Mouse (Mus musculus) liver, embryonic 15.5 days (tissue): ENCODE results near the gene Fam89a. TPM values are rescaled to one million over a fixed set of nuclear protein-coding genes. Genes with fewer than 3 reads are reported as not detected.
A peak's percentile ranks its signal among the peaks of the same experiment; 100 is the strongest.

ENCODE experiments used
- ATAC-seq: fragments of 200-750 bp; cut with Nextera tagmentation; 2 replicates; pipeline ENCODE4 v1.8.0; 2017; ENCODE audit warnings: moderate number of reproducible peaks, mild to moderate bottlenecking, moderate library complexity; ENCODE audit not compliant: insufficient read depth
- H3K27ac ChIP-seq: fragments of 300-500 bp; sonication (generic); replicated peaks from 2 replicates; pipeline ENCODE4 v1.5.1; 2015; ENCODE audit warnings: mild to moderate bottlenecking, inconsistent platforms
- H3K27me3 ChIP-seq: fragments of 300-500 bp; sonication (generic); 2 replicates; pipeline ENCODE4 v1.6.1; 2015; ENCODE audit warnings: mild to moderate bottlenecking, inconsistent platforms
- H3K36me3 ChIP-seq: fragments of 300-500 bp; sonication (generic); replicated peaks from 2 replicates; pipeline ENCODE4 v1.6.1; 2015; ENCODE audit warnings: moderate library complexity, mild to moderate bottlenecking, inconsistent platforms
- H3K4me1 ChIP-seq: fragments of 300-500 bp; sonication (generic); replicated peaks from 2 replicates; pipeline ENCODE4 v1.6.1; 2015; ENCODE audit warnings: inconsistent platforms
- H3K4me2 ChIP-seq: fragments of 300-500 bp; sonication (generic); 2 replicates; pipeline ENCODE4 v1.6.1; 2015; ENCODE audit warnings: moderate library complexity, mild to moderate bottlenecking, inconsistent platforms
- H3K4me3 ChIP-seq: fragments of 300-500 bp; sonication (generic); replicated peaks from 2 replicates; pipeline ENCODE4 v1.5.1; 2015; ENCODE audit warnings: mild to moderate bottlenecking, inconsistent platforms
- H3K9ac ChIP-seq: fragments of 300-500 bp; sonication (generic); 2 replicates; pipeline ENCODE4 v1.6.1; 2015; ENCODE audit warnings: moderate library complexity, mild to moderate bottlenecking, inconsistent platforms
- H3K9me3 ChIP-seq: fragments of 300-500 bp; sonication (generic); replicated peaks from 2 replicates; pipeline ENCODE4 v1.6.1; 2016; ENCODE audit warnings: inconsistent platforms
- WGBS: fragments of 180-500 bp; shearing (Covaris S2); methylation state at CpG from one replicate; pipeline ENCODE4 v1.1.7; 2015; ENCODE audit warnings: mixed read lengths; ENCODE audit not compliant: insufficient replicate concordance; 5-methylcytosine and 5-hydroxymethylcytosine counted together
- polyA plus RNA-seq: library from polyadenylated mRNA; unstranded; fragments of >200 nt; fragmentation: Nextera tagmentation; extraction: Ambion mirVana; gene quantifications from 2 replicates; pipeline ENCODE4 v1.2.1, GENCODE M21; 2015

Fam89a gene
- 2.7 and 3.1 TPM in 2 replicates for polyA plus RNA-seq

DNA sequence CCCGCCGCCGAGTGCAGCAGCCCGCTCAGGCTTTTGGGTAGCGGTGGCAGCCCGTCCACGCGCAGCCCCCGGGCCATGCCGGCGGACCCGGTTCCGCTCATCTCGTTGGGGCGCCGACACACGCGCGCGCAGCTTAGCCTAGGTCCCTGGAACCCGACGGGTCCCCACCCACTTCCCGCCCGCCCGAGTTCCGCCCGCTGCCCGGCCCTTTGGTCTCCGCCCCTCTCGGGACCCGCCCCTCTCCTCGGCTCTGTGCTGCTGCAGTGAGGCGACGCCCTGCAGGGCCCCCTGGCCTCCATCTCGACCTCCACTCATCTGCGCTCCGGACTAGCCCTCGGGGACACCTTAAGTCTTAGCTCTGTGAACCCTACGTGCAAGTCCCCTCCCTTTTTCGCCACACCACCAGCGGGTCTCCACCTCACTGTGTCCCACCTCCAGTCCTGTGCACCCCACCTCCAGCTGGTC is at the start of gene Fam89a:
TSS of gene Fam89a (minus strand) at position 124 of the 465 bp plus-strand sequence.
- WGBS: under 1% methylated on average over 40 of the region's 41 CpGs
- Histone ChIP-seq H3K9ac (no peak within 1 kb of the TSS), H3K36me3 (no peaks in the 10 kb centered on the region), H3K4me2 (peak within 1 kb of the TSS; percentile 71), H3K4me1 (peaks cover 37% of the 10 kb centered on the region), H3K27ac (no peak within 1 kb of the TSS), H3K27me3 (peaks cover 67% of the 10 kb centered on the region), H3K4me3 (peak within 1 kb of the TSS; percentile 59), H3K9me3 (no peaks in the 10 kb centered on the region)
- ATAC-seq: peak; percentile 62

GRCm38 (mm10) chr8:124800542-124800941 is 48.9 kb upstream of the Fam89a start:
- no peak overlapping the region for H3K27ac ChIP-seq
- 28% methylated on average over 11 of the region's 11 CpGs for WGBS
- ATAC-seq: no peak

DNA sequence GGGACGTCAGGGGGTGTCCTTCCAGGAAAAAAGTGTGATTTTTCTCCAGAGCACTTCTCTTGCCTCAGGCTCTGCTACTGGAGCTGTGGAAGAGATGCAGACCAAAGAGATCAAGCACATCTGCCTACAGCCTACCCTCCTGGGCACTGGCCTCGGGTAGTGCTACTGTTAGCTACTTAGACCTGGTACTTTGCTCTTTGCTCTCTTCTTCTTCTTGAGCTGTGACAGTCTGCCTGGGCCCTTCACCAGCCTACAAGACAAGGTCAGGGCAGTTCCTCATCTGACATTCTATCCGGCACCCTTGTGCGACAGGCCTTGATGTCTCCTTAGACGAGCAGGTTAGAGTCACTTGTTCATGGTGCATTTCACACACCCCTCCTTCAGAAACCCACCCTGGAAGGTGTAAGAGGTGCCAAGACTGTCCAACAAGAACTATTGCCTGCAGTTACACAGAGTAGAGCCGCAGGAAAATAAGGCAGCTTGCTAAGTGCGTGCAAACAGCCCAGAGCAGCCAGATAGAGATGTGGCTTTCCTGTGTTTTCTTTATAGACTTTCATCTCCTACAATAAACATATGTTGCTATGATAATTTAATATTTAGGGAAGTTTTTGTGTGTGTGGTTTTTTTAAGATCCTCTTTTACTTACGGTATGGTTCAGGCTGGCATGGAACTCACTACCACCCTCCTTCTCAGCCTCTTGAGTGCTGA is 44.3 kb upstream of the Fam89a start:
- Histone ChIP-seq H3K27me3 (peaks cover 68% of the 10 kb centered on the region), H3K4me1 (peaks cover 26% of the 10 kb centered on the region)

More at GRCm38 (mm10) chr8:124800542-124800941, 48.9 kb upstream of the Fam89a start:
- Histone ChIP-seq H3K4me2 (no peak overlapping the region), H3K36me3 (no peaks in the 10 kb centered on the region), H3K27me3 (peaks cover 22% of the 10 kb centered on the region), H3K9me3 (no peaks in the 10 kb centered on the region), H3K4me3 (no peak overlapping the region), H3K9ac (no peak overlapping the region), H3K4me1 (no peaks in the 10 kb centered on the region)

GRCm38 (mm10) chr8:124794486-124794780 is 42.8 kb upstream of the Fam89a start:
- H3K9me3 ChIP-seq: no peaks in the 10 kb centered on the region
- no peak overlapping the region for H3K27ac ChIP-seq
- H3K4me2 ChIP-seq: peak overlapping the region; percentile 75
- peaks cover 75% of the 10 kb centered on the region for H3K27me3 ChIP-seq
- H3K36me3 ChIP-seq: no peaks in the 10 kb centered on the region
- H3K4me3 ChIP-seq: peak overlapping the region; percentile 15
- H3K4me1 ChIP-seq: peaks cover 26% of the 10 kb centered on the region
- under 1% methylated on average over 25 of the region's 25 CpGs for WGBS
- no peak for ATAC-seq
- H3K9ac ChIP-seq: no peak overlapping the region

More for the DNA sequence above, 44.3 kb upstream of the Fam89a start:
- no peak overlapping the region for H3K4me2 ChIP-seq
- 49% methylated on average over 8 of the region's 8 CpGs for WGBS
- H3K9ac ChIP-seq: no peak overlapping the region
- H3K27ac ChIP-seq: no peak overlapping the region
- no peak for ATAC-seq
- H3K4me3 ChIP-seq: no peak overlapping the region
- H3K9me3 ChIP-seq: no peaks in the 10 kb centered on the region
- no peaks in the 10 kb centered on the region for H3K36me3 ChIP-seq

GRCm38 (mm10) chr8:124793661-124794485 is 42.2 kb upstream of the Fam89a start:
- Histone ChIP-seq H3K4me3 (peak overlapping the region; percentile 15), H3K27ac (no peak overlapping the region), H3K36me3 (no peaks in the 10 kb centered on the region), H3K27me3 (peaks cover 75% of the 10 kb centered on the region), H3K9me3 (no peaks in the 10 kb centered on the region), H3K4me2 (peak overlapping the region; percentile 75), H3K4me1 (peaks cover 26% of the 10 kb centered on the region), H3K9ac (no peak overlapping the region)
- WGBS: 2% methylated on average over 81 of the region's 81 CpGs
- ATAC-seq: no peak

GRCm38 (mm10) chr8:124793172-124793651 is 41.6 kb upstream of the Fam89a start:
- 1% methylated on average over 46 of the region's 51 CpGs for WGBS
- H3K4me3 ChIP-seq: peak overlapping the region; percentile 51
- peaks cover 75% of the 10 kb centered on the region for H3K27me3 ChIP-seq

GRCm38 (mm10) chr8:124792708-124793107 is 41.1 kb upstream of the Fam89a start, which contains the start of gene Trim67:
TSS of gene Trim67 (plus strand) at chr8:124793092.
- Histone ChIP-seq H3K36me3 (no peaks in the 10 kb centered on the region), H3K4me3 (peak within 1 kb of the TSS; percentile 51), H3K27me3 (peaks cover 80% of the 10 kb centered on the region), H3K4me2 (peak within 1 kb of the TSS; percentile 75), H3K9me3 (no peaks in the 10 kb centered on the region), H3K27ac (no peak within 1 kb of the TSS), H3K4me1 (peaks cover 26% of the 10 kb centered on the region), H3K9ac (no peak within 1 kb of the TSS)
- WGBS: 0% methylated on average over 39 of the region's 39 CpGs
- ATAC-seq: peak; percentile 42; the same call in 1 of the 2 replicates

More at GRCm38 (mm10) chr8:124793172-124793651, 41.6 kb upstream of the Fam89a start:
- peak; percentile 63 for ATAC-seq
- Histone ChIP-seq H3K9me3 (no peaks in the 10 kb centered on the region), H3K9ac (no peak overlapping the region), H3K4me2 (peak overlapping the region; percentile 75), H3K4me1 (peaks cover 26% of the 10 kb centered on the region), H3K36me3 (no peaks in the 10 kb centered on the region), H3K27ac (no peak overlapping the region)

GRCm38 (mm10) chr8:124792186-124792585 is 40.6 kb upstream of the Fam89a start:
- Histone ChIP-seq H3K4me3 (peak overlapping the region; percentile 51), H3K4me1 (peaks cover 26% of the 10 kb centered on the region), H3K9ac (no peak overlapping the region), H3K4me2 (peak overlapping the region; percentile 75), H3K9me3 (no peaks in the 10 kb centered on the region), H3K27me3 (peaks cover 77% of the 10 kb centered on the region), H3K27ac (no peak overlapping the region), H3K36me3 (no peaks in the 10 kb centered on the region)
- 2% methylated on average over 32 of the region's 32 CpGs for WGBS
- ATAC-seq: no peak

GRCm38 (mm10) chr8:124791751-124792150 is 40.1 kb upstream of the Fam89a start:
- H3K27ac ChIP-seq: no peak overlapping the region
- H3K4me3 ChIP-seq: no peak overlapping the region
- no peaks in the 10 kb centered on the region for H3K9me3 ChIP-seq
- no peaks in the 10 kb centered on the region for H3K36me3 ChIP-seq
- 37% methylated on average over 4 of the region's 4 CpGs for WGBS
- H3K9ac ChIP-seq: no peak overlapping the region
- H3K4me2 ChIP-seq: peak overlapping the region; percentile 75
- peaks cover 77% of the 10 kb centered on the region for H3K27me3 ChIP-seq
- no peak for ATAC-seq
- peaks cover 26% of the 10 kb centered on the region for H3K4me1 ChIP-seq

- H3K4me1 ChIP-seq: peaks cover 26% of the 10 kb centered on the region
- no peak for ATAC-seq
- no peak overlapping the region for H3K4me3 ChIP-seq
- peaks cover 71% of the 10 kb centered on the region for H3K27me3 ChIP-seq
- no peak overlapping the region for H3K27ac ChIP-seq
- H3K4me2 ChIP-seq: no peak overlapping the region
- no peaks in the 10 kb centered on the region for H3K36me3 ChIP-seq
- no peaks in the 10 kb centered on the region for H3K9me3 ChIP-seq
- H3K9ac ChIP-seq: no peak overlapping the region
- 18% methylated on average over 4 of the region's 4 CpGs for WGBS
Measured at GRCm38 (mm10) chr8:124790676-124791075, 39.0 kb upstream of the Fam89a start.

DNA sequence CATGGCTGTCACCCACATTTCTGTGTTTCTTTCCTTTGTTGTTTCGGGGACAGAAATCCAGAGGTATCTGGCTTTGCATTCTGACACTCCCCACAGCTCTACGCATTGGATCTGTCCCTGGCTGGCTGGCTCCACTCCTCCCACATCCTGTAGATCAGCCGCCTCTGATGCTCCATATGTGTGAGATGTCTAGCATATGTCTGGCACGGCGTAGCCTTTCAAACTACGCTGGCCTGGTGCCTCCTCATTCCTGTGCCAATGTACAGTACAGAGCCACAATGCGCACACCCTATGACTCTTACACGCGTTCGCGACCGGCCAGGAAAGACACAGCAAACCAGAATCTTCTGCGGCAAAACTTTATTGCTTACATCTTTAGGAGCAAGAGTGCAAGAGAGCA is 33.0 kb upstream of the Fam89a start:
- no peak overlapping the region for H3K4me3 ChIP-seq
- H3K36me3 ChIP-seq: no peaks in the 10 kb centered on the region
- ATAC-seq: no peak
- 80% methylated on average over 13 of the region's 13 CpGs for WGBS
- no peaks in the 10 kb centered on the region for H3K4me1 ChIP-seq
- no peak overlapping the region for H3K4me2 ChIP-seq
- peaks cover 16% of the 10 kb centered on the region for H3K27me3 ChIP-seq
- H3K27ac ChIP-seq: no peak overlapping the region
- H3K9me3 ChIP-seq: no peaks in the 10 kb centered on the region
- H3K9ac ChIP-seq: no peak overlapping the region
